Mouse (Mus musculus): ENCODE data around the gene Rpl38.

The Rpl38 gene

GRCm38 (mm10) chr11:114681054-114681453 lies 12.7 kb downstream of the Rpl38 start:
- DNase-seq: no peak

- DNase-seq: no peak
Measured at GRCm38 (mm10) chr11:114682321-114682900, 14.1 kb downstream of the Rpl38 start.

GRCm38 (mm10) chr11:114683029-114683721 lies 14.9 kb downstream of the Rpl38 start:
- DNase-seq: no peak

- DNase-seq: peak; percentile 48
Measured at GRCm38 (mm10) chr11:114683722-114684621, 15.6 kb downstream of the Rpl38 start.

GRCm38 (mm10) chr11:114684627-114685373 lies 16.5 kb downstream of the Rpl38 start:
- DNase-seq: peak; percentile 60

- DNase-seq: no peak
Measured at GRCm38 (mm10) chr11:114685526-114686040, 17.3 kb downstream of the Rpl38 start.

- DNase-seq: no peak
Measured at GRCm38 (mm10) chr11:114686221-114686959, 18.1 kb downstream of the Rpl38 start.

GRCm38 (mm10) chr11:114687574-114688188 lies 19.4 kb downstream of the Rpl38 start:
- no peak for DNase-seq

- no peak for DNase-seq
Measured at GRCm38 (mm10) chr11:114688729-114689128, 20.4 kb downstream of the Rpl38 start.

- DNase-seq: no peak
Measured at GRCm38 (mm10) chr11:114690192-114690591, 21.9 kb downstream of the Rpl38 start.

GRCm38 (mm10) chr11:114691454-114692182 lies 23.3 kb downstream of the Rpl38 start:
- DNase-seq: no peak

GRCm38 (mm10) chr11:114692601-114693000 lies 24.3 kb downstream of the Rpl38 start:
- no peak for DNase-seq

- DNase-seq: no peak
Measured at GRCm38 (mm10) chr11:114693456-114693855, 25.1 kb downstream of the Rpl38 start.

- DNase-seq: no peak
Measured at GRCm38 (mm10) chr11:114694451-114694850, 26.1 kb downstream of the Rpl38 start.

- no peak for DNase-seq
Measured at GRCm38 (mm10) chr11:114698496-114698895, 30.2 kb downstream of the Rpl38 start.

- no peak for DNase-seq
Measured at GRCm38 (mm10) chr11:114699511-114699910, 31.2 kb downstream of the Rpl38 start.

GRCm38 (mm10) chr11:114702311-114702995 lies 34.1 kb downstream of the Rpl38 start:
- no peak for DNase-seq

GRCm38 (mm10) chr11:114702996-114703361 lies 34.7 kb downstream of the Rpl38 start:
- DNase-seq: no peak

- DNase-seq: no peak
Measured at GRCm38 (mm10) chr11:114704071-114704913, 36.0 kb downstream of the Rpl38 start.

All from liver (tissue).